Mouse (Mus musculus): ENCODE results near the gene Prkag1.

Gene Prkag1

DNA sequence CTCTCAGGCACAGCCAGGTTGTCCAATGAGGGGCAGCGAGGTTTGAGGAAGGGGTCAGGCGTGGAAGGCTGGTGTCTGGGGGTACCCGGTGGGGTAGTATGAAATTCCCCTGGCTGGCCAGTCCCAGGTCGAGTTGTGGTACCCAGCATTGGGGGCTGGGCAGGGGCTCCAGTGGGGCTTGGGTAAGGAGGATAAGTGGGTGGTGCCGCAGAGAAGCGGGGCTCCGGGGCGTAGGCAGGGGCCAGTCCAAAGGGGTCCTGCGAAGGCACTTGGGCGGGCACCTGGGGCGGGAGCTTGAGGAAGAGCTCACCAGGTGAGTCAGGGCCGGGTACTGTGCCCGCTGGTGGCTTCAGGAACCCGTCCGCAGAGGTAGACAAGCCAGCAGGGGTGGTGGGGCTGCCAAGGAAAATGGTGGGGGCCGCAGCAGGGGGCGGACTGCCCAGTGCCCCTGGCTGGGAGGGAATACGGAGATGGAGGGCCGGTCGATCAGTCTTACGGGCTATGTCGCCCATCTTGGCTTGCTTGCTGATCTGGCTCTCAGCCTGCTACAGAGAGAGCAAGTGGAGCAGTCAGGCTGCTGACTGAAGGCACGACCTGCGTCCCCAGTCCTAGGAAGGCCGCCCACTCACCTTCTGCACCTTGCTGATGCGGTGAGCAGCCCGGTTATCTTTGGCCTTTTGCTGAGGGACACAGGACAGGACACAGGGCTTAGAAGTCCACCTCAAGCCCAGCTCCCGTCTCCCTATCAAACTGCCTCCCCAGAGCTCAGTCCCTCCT, 22.0 kb upstream of the Prkag1 start:
- DNase-seq (ENCODE audit: low read depth, low spot score): no peak

DNA sequence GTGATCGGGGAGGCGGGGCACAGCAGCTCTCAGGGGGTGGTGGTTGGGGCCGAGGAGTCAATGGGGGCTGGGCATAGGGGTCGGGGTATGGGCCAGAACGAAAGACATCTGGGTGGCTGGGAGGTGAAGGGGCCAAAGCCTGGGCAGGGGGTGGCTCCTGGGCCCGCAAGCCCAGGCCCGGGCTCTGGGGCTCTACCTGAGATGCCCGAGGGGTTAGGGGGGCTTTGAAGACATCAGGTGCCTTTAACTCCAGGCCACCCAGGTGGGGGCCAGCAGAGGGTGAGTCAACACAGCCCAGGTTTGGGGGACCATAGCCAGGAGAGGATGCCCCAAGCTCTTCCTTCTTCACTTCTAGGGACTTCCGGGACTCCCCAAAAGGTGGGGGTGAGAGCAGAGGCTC, 21.4 kb upstream of the Prkag1 start:
- no peak for DNase-seq (ENCODE audit: low read depth, low spot score)

DNA sequence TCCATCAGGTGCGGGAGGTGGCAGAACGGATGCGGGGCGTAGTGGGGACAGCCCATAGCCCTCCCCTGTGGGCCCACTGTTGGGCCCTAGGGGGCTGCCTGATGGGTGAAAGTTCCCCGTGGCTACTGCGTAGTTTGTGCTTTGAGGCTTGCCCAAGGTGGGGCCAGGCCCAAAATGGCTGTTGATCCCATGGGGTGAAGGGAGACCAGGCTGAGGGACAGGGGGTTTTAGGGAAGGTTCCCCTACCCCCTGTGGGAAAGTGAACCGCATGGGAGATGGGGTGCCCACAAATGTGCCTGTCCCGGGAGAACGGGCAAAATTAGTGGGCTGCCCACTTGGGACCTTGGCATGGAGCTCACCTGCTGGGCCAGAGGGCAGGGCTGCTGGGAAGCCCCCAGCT, 20.8 kb upstream of the Prkag1 start:
- no peak for DNase-seq (ENCODE audit: low read depth, low spot score)

DNA sequence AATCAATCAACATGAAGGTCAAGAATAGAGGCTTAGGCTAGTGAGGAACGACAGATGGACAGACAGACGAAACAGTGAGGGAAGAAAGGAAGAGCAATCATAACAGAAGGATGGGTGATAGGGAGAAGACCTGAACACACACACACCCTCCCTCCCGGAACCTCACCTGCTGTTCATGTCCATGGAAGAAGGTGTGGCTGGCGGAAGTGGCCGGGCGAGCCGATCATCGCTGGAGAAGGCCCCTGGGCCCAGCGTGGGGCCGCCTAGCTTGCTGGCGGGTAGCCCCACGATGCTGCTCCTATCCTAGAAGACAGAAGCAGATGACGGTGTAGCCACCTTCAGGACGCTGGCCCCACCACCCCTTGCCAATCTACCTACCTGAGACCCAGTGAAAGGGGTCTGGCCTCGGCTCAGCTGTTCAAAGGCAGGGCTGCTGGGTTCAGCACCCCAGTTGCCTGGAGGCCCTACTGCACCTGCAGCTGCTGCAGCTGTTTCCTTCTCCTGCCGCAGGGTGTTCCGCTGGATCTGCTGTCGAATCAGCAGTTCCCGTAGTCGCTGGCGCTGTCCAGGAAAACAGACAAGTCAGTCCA, 20.0 kb upstream of the Prkag1 start:
- no peak for DNase-seq (ENCODE audit: low read depth, low spot score)

DNA sequence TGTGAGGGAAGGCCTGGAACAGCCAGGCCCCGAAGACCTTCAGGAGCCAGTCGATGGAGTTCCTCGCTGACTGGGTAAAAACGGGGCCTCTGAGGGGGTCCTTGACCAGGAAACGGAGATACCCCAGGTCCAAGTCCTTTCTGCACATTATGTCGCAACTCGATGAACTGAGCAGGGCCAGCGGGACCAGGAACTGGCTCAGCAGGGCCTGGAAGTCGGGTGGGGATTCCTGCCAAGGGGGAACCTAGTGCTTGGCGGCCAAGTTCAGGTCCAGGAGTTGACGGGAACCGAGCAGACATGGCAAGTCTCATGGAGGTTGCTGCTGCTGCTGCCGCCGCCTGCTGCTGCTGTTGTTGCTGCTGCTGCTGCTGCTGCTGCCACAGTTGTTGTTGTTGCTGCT, 19.3 kb upstream of the Prkag1 start:
- no peak for DNase-seq (ENCODE audit: low read depth, low spot score)

DNA sequence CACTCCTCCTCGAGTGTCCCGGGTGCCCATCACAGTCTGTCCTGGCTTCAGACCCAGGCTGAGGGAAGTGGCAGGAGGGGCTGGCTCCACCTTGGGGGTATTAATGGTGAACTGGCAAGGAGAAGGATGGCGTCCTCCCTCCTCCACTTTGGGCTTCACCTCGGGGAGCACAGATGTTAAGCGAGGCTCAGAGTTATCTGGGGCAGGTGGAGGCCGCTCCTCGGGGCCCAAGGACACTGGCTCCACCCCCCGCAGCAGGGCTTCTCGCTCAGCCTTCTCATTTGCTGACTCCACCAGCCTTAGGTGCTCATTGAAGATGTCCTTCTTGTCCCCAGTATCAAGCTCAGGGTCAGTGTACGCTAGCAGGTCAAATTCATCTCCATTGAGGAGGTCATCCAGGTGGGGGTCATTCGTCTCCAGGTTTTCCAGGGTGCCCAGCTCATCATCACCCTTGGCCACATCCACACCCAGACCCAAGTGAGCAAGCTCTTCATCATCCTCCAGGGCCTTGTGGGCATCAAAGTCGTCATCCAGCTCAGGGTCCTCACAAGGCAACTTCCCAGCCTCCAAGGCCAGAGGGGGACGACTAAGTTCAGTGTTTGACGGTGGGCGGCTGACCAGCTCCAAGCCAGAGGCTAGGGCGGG, 18.8 kb upstream of the Prkag1 start:
- DNase-seq (ENCODE audit: low read depth, low spot score): no peak

DNA sequence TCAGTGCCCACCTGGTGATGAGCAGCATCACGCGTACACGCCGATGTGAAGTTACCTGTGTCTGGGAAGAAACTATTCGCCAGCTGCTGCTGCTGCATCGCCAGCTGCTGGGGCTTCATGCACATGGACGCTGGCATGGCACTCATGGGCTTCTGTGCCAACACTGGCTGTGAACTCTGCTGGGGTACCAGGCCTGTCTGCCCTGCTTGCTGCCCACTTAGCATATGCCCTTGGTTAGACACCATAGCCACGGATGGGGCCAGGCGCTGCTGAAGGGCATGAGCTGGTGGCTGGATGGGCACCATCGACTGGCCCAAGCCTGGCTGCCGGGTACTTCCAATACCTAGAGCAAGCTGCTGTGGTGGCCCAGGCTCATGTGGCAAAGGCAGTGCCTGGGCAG, 17.8 kb upstream of the Prkag1 start:
- no peak for DNase-seq (ENCODE audit: low read depth, low spot score)

DNA sequence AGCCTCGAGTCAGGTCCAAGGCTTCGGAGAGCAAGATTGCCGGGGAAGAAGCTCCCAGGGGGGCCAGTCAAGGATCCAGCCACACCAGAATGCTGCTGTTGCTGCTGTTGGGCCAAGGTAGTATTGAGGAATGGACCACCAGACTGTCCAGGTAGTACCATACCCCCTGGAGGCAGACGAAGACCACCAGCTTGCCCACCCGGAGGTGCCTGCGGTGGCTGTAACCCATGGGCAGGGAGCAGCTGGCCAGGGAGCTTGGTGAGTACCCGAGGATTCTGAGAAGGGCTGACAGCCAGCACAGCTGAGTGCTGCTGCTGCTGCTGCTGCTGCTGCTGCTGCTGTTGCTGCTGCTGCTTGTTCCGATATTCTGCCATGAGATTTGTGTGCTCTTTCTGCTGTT, 14.8 kb upstream of the Prkag1 start:
- DNase-seq (ENCODE audit: low read depth, low spot score): no peak

DNA sequence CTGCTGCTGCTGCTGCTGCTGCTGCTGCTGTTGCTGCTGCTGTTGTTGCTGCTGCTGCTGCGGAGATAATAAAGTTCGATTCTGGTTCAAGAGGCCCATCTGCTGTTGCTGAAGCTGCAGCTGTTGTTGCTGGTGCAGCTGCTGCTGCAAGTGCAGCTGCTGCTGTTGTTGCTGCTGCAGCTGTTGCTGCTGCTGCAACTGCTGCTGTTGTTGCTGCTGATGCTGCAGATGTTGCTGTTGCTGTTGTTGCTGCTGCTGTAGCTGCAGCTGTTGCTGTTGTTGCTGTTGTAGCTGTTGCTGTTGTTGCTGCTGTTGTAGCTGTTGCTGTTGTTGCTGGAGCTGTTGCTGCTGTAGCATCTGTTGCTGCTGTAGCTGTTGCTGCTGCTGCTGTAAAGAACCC, 13.8 kb upstream of the Prkag1 start:
- DNase-seq (ENCODE audit: low read depth, low spot score): no peak

DNA sequence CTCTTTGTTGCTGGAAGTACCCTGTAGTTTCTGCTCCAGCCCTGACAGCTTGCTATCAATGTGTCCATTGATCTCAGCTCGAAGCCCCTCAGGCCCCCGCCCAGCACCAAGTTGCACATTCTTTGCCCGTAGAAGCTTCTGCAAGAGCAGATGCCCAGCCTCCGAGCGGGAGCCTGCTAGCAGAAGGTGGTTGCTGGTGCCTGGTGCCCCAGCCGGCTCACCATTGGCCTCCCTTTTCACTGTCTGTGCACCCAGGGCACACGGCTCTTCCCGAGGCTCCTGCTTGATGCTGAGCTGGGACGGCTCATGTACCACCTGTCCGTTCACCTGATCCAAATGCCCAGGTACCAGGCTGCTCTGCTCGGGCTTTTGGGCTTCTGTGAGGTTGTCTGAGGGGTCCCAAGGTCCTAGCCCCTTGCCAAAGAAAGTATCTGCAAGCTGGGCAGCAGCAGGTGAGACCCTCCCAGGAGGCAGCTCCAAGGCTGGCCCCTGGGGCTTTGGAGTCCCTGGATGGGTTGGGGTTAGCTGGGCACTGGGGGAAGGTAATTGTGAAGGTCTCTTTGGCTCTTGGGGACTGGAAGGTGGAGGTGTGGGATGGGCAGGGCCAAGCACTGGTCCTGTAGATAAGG, 12.4 kb upstream of the Prkag1 start:
- DNase-seq (ENCODE audit: low read depth, low spot score): no peak

DNA sequence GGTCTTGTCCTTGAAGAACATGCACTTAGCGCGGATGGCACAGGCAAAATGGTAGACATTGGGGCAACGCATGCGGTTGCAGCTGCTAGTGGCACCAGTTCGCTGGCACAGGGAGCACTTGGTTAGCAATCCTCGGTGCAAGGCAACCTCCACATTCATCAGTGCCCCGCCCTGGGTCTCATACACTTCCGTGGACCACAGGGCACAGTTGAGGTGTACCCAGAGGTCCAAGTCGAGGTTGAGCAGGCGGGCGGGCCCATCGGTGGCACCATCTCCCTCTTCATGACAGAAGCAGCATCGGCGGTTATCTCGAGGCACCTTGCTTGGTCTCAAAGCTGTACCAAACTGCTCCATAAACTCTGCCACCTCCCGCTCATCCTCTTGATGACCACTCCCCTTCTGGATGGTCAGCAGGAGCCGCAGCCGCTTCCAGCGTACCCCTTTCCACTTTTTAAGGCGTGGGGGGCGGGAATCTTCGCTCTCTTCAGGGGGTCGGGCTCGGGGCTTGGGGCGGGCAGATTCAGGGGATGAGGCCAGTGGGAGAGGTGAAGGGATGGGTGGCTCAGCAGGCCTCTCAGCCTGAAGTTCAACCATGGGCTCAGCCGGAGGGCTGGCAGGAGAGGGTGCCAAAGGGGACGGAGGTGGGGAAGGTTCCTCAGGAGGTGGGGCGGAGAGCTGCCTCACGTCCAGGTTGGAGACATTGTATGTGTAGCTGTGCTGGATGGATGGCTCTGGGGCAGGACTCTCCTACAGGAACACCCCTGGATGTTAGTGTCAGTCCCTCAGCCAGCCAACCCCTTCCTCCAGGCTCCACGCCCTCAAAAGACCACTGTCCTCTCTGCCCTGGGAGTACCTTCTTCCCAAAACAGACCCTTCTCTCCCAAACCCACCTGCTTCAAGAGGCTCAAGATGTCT, 8.6 kb upstream of the Prkag1 start:
- no peak for DNase-seq (ENCODE audit: low read depth, low spot score)

DNA sequence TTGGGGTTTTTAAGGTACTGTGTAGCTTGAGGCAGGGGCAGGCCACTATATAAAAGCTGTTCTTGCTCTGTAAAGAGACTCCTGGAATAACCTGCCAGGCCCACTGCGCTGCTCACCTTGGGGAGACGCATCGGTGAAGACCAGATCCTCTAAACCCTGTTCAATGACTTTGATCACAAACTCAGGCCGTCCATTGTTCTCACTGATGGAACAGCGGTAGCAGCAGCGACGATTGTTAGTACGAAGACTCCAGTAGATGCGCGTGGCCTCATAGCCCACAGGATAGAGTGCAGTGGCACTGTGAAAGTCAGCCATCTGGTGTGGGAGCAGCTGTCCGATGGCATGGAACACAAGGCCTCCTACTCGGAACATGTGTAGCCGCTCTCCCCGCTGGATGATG, 7.8 kb upstream of the Prkag1 start:
- no peak for DNase-seq (ENCODE audit: low read depth, low spot score)

DNA sequence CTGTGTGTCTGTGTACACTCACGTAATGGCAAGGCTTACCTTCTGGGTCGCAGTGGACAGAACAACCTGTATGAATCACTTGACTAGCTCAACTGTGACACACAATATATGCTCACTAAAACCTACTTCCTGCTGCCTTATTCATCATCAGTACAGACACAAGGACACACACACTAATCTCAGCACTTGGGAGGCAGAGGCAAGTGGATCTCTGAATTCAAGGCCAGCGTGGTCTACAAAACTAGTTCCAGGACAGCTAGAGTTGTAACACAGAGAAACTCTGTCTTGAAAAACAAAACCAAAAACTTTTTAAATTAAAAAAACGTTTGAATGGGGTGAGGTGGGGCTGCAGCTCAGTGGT, 6.4 kb upstream of the Prkag1 start:
- no peak for DNase-seq (ENCODE audit: low read depth, low spot score)

DNA sequence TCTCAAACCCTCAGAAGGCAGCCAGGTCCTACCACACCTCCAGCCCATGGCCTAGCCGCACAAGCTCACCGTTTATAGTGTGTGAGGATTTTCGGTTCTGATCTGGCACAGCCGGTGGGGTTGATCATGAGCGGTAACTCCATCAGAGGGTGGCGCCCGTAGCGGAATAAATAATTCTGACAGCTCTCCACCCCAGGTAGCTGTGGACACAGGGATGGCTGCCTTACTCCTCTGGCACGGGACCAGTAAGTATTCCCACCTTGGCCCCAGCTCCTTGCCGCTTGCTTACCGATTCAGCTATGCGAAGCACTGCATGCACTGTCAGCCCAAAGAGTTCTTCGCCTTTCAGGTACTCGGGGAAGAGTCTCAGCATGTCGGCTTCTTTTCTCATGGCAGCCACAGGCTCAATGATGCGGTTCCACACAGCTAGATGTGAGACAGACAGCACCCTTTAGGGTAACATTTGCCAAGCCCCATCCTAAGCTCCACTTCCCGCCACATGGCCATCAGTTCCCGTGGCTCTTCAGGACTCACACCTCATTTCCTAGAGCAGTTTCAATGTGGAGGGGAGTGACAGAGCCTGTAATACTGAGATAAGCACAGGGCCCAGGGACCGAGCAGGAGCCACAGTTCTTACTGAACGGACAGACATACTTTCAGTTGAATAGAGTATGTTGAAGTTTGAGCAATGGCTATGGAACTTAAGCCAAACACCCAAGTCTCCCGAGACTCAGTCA, 5.9 kb upstream of the Prkag1 start:
- no peak for DNase-seq (ENCODE audit: low read depth, low spot score)

DNA sequence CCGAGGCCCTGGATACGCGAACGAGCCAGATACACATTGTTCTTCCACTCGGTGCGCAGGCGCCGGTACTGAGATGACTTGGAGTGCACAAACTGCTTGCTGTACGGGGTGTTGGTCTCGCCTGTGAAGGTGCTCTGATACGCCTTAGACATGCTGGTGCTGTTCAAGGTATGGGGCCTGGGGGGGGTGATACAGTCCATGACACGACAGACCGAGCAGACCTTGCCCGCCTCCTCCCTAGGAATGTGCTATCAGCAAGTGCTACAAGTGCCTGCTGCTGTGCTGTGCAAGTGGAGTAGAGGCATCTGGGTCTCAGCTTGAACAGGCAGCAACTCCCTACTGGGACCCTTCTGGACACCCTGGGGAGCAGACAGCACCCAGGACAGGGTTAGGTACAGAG, 4.0 kb upstream of the Prkag1 start:
- DNase-seq (ENCODE audit: low read depth, low spot score): no peak

DNA sequence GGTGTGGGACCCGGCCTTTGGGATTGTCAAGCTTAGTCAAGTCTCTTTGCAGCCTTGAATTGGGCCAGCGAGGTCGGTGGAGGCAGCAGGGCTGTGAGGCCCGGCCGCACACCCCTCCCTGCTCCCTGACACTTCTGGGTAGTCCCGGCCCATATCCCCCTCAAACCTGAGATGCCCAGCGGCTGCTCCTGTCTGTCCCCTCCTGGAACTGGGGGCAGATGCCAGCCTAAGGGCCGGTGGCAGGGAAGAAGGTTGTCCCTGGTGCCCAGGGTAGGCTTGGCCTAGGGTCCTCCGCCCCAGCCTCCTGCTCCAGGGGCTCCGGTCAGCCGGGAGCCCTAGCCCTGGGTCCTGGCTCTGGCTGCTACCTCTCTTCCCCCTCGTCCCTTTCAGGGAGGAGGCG, 2.7 kb upstream of the Prkag1 start:
- DNase-seq (ENCODE audit: low read depth, low spot score): no peak

DNA sequence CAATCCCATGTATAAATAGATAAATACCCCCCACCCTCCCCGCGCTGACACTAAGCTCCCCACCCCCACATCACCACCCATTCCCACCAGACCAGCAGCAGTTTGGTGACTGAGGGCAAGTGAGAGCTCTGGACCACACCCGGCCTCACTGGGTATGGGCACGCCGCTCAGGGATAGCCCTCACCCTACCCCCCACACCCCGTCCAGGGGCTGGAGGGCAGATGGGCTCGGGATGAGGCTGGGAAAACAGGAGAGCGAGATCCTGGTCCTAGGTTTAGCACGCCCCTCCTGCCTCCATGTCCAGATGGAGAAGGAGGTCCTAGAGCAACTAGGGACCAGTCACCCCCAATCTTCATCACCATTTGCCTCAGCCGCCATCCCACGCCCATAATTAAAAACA, 2.0 kb upstream of the Prkag1 start:
- DNase-seq (ENCODE audit: low read depth, low spot score): no peak

DNA sequence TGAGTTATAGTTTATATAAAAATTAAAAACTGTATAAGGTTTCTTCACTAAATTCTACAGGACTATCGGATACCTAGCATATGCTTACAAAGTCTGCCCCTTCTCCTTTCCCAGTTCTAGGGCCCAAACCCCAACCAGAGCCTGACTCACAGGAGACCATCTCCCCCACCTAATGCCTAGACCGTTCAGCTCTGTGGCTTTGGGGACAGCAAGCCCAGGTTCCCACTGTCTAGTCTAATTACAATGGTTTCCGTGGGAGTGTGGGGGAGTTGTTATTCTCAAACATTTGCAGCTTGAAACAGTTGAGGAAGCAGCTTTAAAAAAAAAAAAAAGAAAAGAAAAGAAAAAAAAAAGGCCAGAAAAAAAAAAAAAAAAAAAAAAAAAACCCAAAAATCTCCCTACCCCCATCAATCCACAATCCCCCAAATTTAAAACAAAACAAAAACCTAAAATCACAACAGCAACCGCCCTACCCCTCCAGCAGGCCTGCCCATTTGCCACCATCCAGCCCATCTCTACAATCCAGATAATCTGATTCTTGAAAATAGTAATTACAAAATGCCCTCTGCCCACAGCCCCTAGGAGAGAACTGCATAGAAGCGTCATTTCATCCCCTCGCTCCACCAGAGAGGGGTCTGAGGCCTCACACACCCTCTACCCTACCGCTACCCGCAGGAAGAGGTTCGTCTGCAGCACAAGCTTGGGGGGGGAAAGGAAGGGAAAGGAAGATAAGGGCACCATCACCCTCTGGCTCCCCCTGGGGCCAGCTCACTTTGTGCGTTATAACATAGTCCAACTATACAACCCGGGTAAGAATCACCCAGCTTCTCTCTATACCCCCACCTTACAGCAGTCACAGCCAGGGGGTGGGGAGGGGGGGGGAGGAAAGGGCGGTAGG, 1.1 kb upstream of the Prkag1 start:
- DNase-seq (ENCODE audit: low read depth, low spot score): no peak

DNA sequence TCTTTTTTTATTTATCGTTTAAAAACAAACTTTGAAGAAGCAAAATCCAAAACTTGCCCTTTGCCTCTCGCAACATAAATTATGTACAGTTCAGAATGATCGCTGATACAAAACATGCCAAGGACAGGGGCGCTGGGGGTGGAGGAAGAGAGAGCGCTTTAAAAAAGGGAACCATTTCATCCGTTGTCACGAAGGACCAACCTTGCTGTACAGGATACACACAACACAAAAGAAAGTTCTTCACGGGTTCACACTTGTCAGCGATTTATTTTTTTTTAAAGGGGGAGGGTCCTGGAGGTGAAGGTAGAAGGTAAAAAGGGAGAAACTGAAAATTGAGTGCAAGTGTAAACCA, 339 bp upstream of the Prkag1 start:
- no peak for DNase-seq (ENCODE audit: low read depth, low spot score)

DNA sequence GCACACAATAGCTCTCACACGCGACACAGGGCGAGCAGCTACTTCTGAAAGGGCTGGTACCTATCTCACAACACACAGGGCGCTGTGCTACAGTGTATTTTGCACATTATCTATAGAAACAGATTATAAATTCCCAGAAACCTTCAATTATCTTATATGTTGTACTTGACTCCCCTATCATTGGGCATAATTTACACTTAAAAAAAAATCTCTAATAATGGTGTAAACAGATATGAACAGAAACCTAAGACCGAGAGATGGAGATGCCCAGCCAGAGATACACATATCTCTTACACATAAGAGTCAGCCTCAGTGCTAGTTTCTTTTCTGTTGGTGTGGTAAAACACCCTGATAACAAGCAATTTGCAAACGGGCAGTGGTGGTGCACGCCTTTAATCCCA, 3.7 kb downstream of the Prkag1 start:
- DNase-seq (ENCODE audit: low read depth, low spot score): no peak

All from skeletal muscle tissue, adult 2 months (tissue).